Mouse (Mus musculus) embryonic facial prominence, embryonic 11.5 days (tissue): Measurements from ENCODE around the gene Slc38a10. TPM values are rescaled to one million over a fixed set of nuclear protein-coding genes. Genes with fewer than 3 reads are reported as not detected.

ENCODE experiments used
- ATAC-seq: fragments of 200-750 bp; cut with Nextera tagmentation; replicated peaks from 2 replicates; pipeline ENCODE4 v1.8.0; 2017; ENCODE audit warnings: low read depth; ENCODE audit not compliant: insufficient number of reproducible peaks, low FRiP score, low TSS enrichment
- DNase-seq: peaks from one replicate; pipeline ENCODE4 v3.0.0-alpha.2; 2015; ENCODE audit warnings: low spot score
- H3K27ac ChIP-seq: fragments of 300-500 bp; sonication (generic); replicated peaks from 2 replicates; pipeline ENCODE4 v1.5.1; 2014; ENCODE audit warnings: mild to moderate bottlenecking, low read depth, low read length, control low read depth
- H3K27me3 ChIP-seq: fragments of 300-500 bp; sonication (generic); 2 replicates; pipeline ENCODE4 v1.6.1; 2014; ENCODE audit warnings: mild to moderate bottlenecking, low read length, moderate library complexity, mixed read lengths; ENCODE audit not compliant: control insufficient read depth, insufficient read depth
- H3K36me3 ChIP-seq: fragments of 300-500 bp; sonication (generic); replicated peaks from 2 replicates; pipeline ENCODE4 v1.6.1; 2014; ENCODE audit warnings: low read depth, mild to moderate bottlenecking, low read length, moderate library complexity, mixed read lengths; ENCODE audit not compliant: control insufficient read depth, insufficient read depth
- H3K4me1 ChIP-seq: fragments of 300-500 bp; sonication (generic); 2 replicates; pipeline ENCODE4 v1.6.1; 2014; ENCODE audit warnings: low read length, mixed read lengths; ENCODE audit not compliant: control insufficient read depth, insufficient read depth
- H3K4me2 ChIP-seq: fragments of 300-500 bp; sonication (generic); 2 replicates; pipeline ENCODE4 v1.6.1; 2014; ENCODE audit warnings: low read depth, mild to moderate bottlenecking, control low read depth, low read length, moderate library complexity
- H3K4me3 ChIP-seq: fragments of 300-500 bp; sonication (generic); 2 replicates; pipeline ENCODE4 v1.5.1; 2014; ENCODE audit warnings: low read depth, low read length, control low read depth
- H3K9ac ChIP-seq: fragments of 300-500 bp; sonication (generic); replicated peaks from 2 replicates; pipeline ENCODE4 v1.6.1; 2014; ENCODE audit warnings: mild to moderate bottlenecking, control low read depth, low read length
- H3K9me3 ChIP-seq: fragments of 300-500 bp; sonication (generic); replicated peaks from 2 replicates; pipeline ENCODE4 v1.6.1; 2016; ENCODE audit warnings: mild to moderate bottlenecking, low read length, inconsistent platforms, mixed read lengths; ENCODE audit not compliant: control insufficient read depth
- WGBS: fragments of 180-500 bp; shearing (Covaris S2); extraction: QIAGEN DNeasy Blood & Tissue Kit; methylation state at CpG from one replicate; pipeline ENCODE4 v1.1.7; 2014; 5-methylcytosine and 5-hydroxymethylcytosine counted together
- microRNA-seq: library from miRNA; unstranded; fragments of <30 nt; microRNA quantifications from one replicate; pipeline ENCODE4, GENCODE M21; 2016; ENCODE audit warnings: borderline number of aligned reads
- polyA plus RNA-seq: library from polyadenylated mRNA; unstranded; fragments of >200 nt; fragmentation: Nextera tagmentation; extraction: Ambion mirVana; gene quantifications from 2 replicates; pipeline ENCODE4 v1.2.1, GENCODE M21; 2014

The Slc38a10 gene
- polyA plus RNA-seq, 1 experiment from 2014 or later: 50.0 TPM

DNA sequence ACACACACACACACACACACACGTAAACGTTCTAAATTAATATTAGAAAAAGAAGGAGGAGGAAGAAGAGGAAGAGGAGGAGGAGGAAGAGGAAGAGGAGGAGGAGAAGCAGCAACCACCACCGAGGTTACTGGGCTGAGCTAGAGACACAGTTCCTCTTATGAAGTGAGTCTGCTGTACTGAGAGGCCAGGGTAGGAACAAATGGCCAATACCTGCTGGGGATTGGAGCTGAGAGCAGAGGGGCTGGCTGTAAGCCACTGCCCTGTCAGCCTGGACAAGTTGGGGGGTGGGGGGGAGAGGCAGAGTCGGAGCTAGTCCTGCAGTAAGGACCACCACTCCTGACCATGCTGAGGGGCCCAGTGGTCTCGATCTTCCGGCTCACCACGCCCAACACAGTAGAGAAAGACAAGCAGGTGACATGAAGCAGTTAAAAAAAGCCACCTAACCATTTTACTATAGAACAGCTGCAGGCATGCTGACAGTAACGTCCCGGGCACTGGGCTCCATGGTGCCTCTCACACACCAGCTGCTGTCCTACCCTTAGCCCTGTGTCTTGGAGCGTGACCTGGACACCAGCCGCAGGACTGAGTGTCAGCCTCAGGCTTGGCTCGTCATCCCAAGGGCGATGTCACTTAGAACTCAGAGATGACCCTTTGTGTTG is 87.0 kb downstream of the Slc38a10 start:
- H3K4me2 ChIP-seq: no peak overlapping the region
- H3K4me3 ChIP-seq: no peak overlapping the region
- no peaks in the 10 kb centered on the region for H3K27me3 ChIP-seq
- H3K4me1 ChIP-seq: no peaks in the 10 kb centered on the region
- WGBS: 88% methylated on average over 13 of the region's 13 CpGs
- DNase-seq: no peak
- no peak for ATAC-seq
- H3K9me3 ChIP-seq: no peaks in the 10 kb centered on the region
- H3K27ac ChIP-seq: no peak overlapping the region
- no peak overlapping the region for H3K9ac ChIP-seq
- peaks cover 8% of the 10 kb centered on the region for H3K36me3 ChIP-seq

DNA sequence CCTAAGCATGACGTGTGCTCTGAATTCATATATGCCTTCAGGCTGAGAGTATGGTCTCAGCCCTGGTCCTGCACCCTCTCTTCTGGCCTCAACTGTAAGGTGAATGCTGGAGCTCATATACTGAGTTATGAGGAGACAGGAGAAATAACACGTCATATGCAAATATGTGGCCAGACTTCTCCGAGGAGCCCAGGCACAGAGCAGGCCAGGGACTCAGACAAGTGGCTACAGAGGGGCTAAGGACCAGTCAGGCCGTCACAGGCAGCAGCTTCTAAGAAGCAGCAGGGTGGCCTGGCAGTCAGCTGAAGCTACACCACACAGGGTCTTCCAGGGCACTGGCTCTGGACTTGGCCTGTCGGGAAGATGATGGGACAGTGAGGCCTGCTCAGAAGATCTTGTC is 87.8 kb downstream of the Slc38a10 start:
- WGBS: 82% methylated on average over 5 of the region's 5 CpGs
- Histone ChIP-seq H3K9me3 (no peaks in the 10 kb centered on the region), H3K27ac (no peak overlapping the region), H3K36me3 (peaks cover 8% of the 10 kb centered on the region), H3K4me1 (no peaks in the 10 kb centered on the region), H3K4me2 (no peak overlapping the region), H3K9ac (no peak overlapping the region), H3K4me3 (no peak overlapping the region), H3K27me3 (no peaks in the 10 kb centered on the region)
- no peak for DNase-seq
- ATAC-seq: no peak

DNA sequence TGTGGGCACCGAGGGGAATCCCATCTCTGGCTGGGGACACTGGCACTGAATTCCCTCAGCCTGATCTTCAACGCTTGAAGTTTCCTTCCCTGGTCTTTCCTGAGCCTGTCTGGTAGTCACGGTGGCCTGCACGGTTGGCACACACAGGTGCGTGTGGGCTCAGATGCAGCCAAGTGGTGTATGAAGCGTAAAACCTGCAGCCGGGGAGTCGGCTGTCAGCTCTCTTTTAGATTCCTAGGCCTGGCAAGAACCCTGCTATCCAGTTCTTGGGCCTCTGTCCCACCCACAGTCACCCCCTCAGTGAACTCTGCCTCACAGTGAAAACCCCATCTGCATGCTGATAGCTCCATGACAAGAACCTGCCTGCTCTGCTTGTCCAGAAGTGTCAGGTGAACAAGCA is 90.5 kb downstream of the Slc38a10 start:
- DNase-seq (no peak), ATAC-seq (no peak)
- Histone ChIP-seq H3K4me3 (no peak overlapping the region), H3K27ac (no peak overlapping the region), H3K4me2 (no peak overlapping the region), H3K9me3 (no peaks in the 10 kb centered on the region), H3K9ac (no peak overlapping the region), H3K36me3 (peaks cover 3% of the 10 kb centered on the region), H3K4me1 (no peaks in the 10 kb centered on the region), H3K27me3 (no peaks in the 10 kb centered on the region)
- WGBS: 86% methylated on average over 8 of the region's 8 CpGs

DNA sequence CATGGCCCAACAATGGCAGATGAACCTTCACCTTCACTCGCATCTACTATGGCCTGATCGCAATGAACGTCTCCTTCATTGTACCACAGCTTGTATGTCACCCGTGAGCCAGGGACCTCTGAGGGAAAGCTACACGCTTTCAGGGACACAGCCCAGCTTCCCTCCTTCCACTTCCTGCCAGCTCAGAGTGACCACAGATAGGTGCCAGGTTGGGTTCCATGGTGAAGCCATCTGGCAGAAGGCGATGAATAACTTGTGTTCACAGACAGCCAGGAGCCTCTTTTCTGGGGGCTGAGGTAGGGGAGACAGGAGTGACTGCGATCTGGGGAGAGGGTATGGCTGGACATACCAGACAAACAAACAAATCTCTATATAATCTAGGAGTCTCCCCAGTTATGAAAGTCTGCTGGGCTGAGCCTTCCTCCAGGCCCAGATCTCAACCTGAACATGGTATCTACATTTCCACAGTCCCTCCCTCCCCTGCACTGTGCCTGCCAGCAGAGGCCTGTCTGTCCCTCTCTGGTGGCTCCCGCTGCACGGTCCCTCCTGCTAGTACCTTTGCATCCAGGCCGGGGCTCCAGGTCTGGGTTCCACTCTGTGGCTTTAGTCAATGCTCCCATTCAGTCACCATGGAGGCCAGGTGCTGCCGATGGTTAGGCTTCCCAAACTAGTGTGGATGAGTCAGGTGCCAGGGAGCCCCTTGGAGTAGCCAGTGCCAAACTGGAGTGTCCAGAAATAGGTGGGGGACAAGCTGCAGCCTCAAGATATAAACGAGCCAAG is 95.0 kb downstream of the Slc38a10 start:
- Histone ChIP-seq H3K9me3 (no peaks in the 10 kb centered on the region), H3K27me3 (no peaks in the 10 kb centered on the region), H3K4me1 (0 out of 2 replicates have a peak, but pooled peaks cover under 1% of the 10 kb centered on the region), H3K9ac (no peak overlapping the region), H3K36me3 (no peaks in the 10 kb centered on the region), H3K27ac (no peak overlapping the region), H3K4me3 (no peak overlapping the region), H3K4me2 (no peak overlapping the region)
- WGBS: 83% methylated on average over 12 of the region's 12 CpGs
- DNase-seq (no peak), ATAC-seq (no peak)

Small RNAs within 50 kb of the gene (microRNA-seq; reads per million reads assigned to microRNA genes)
- not detected for gene Gm25948

Other genes with a start within 250 kb of the Slc38a10 start
- gene Chmp6, start 237.9 kb downstream of the Slc38a10 start, polyA plus RNA-seq: 93.8 and 106 TPM in 2 replicates
- 11.9 and 13.9 TPM in 2 replicates for gene Baiap2, start 208.6 kb downstream of the Slc38a10 start, polyA plus RNA-seq
- 1.1 and 1.2 TPM in 2 replicates for gene Aatk, start 104.2 kb downstream of the Slc38a10 start, polyA plus RNA-seq
- gene Cep131, start 64.5 kb downstream of the Slc38a10 start, polyA plus RNA-seq: 25.3 and 28.1 TPM in 2 replicates
- 10.5 and 12.3 TPM in 2 replicates for gene Tepsin, start 52.6 kb downstream of the Slc38a10 start, polyA plus RNA-seq
- gene Ndufaf8, start 52.4 kb downstream of the Slc38a10 start, polyA plus RNA-seq: 57.5 and 61.4 TPM in 2 replicates
- gene Bahcc1, start 81.6 kb upstream of the Slc38a10 start, polyA plus RNA-seq: 13.5 and 15.2 TPM in 2 replicates
- 3,237 and 3,434 TPM in 2 replicates for gene Actg1, start 197.2 kb upstream of the Slc38a10 start, polyA plus RNA-seq
- gene Fscn2, start 210.2 kb upstream of the Slc38a10 start, polyA plus RNA-seq: 0.20 and 0.28 TPM in 2 replicates
- 20.5 and 24.2 TPM in 2 replicates for gene Faap100, start 227.4 kb upstream of the Slc38a10 start, polyA plus RNA-seq